Mouse (Mus musculus) right cerebral cortex, postnatal 14 days (tissue): ENCODE data around the gene Asic2.

ENCODE experiments used
- DNase-seq: peaks from one replicate; pipeline ENCODE4 v3.0.0; 2022

The Asic2 gene

DNA sequence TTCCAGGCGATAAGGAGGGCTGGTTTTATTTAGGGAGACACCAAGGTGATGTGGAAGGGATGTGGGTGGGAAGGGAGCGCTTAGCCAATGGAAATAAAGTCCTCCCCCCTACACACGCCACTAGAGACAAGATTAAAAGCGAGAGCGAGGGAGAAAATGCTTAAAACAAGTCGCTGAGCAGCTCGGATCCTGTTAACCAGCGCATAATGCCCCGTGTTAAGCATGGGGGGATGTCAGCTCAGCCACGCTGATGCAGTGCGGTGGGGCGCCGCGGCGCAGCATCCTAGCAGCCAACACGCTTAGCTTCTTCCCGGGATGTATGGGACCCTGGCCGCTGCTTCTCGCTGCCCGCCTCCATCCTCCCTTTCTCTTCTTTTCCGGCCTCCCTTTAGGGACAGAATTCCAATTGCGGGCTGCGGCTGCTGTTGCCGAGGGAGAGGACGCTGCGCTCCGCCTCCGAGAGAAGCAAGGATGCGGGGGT is at the start of gene Asic2:
Gene Asic2, minus strand, starts transcription at position 57 of the 481 bp plus-strand sequence.
- peak; percentile 59 for DNase-seq

GRCm38 (mm10) chr11:82016181-82016780 is 48.0 kb upstream of the Asic2 start:
- no peak for DNase-seq

DNA sequence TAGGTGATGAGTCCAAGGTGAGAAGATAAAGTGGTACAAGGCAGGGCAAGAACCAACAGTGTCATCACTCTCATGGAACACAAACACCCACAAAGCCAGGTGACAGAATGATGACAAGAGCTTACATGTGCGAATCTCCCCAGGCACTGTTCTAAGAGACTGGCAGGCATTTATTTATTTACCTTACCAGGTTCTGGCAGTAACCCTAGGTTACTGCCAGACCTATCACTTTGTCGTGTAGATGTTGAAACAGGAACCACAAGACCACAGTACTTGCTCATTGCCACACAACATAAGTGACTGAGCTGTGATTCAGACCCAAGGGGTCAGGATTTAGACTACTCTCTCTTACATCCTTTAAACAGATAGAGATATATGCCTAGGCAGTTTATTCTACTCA is 46.8 kb upstream of the Asic2 start:
- no peak for DNase-seq

DNA sequence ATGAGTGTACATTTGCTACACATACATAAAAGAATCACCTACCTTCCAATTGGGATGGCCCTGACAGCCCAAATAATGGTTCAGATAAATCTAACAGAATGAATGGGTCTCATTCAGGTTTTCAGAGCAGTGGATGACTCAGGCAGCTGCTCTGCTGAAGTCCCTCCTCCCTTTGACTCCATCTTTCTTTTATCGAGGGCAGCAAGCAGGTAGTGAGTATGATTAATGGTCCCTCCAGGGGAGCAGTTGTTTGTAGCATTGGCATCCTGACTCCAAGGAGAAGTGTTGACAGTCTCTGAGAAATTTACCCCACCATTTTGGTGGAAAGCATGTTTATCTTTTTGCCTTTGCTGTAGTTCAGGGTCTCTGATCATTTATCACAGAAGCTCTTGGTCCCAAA is 45.5 kb upstream of the Asic2 start:
- no peak for DNase-seq

DNA sequence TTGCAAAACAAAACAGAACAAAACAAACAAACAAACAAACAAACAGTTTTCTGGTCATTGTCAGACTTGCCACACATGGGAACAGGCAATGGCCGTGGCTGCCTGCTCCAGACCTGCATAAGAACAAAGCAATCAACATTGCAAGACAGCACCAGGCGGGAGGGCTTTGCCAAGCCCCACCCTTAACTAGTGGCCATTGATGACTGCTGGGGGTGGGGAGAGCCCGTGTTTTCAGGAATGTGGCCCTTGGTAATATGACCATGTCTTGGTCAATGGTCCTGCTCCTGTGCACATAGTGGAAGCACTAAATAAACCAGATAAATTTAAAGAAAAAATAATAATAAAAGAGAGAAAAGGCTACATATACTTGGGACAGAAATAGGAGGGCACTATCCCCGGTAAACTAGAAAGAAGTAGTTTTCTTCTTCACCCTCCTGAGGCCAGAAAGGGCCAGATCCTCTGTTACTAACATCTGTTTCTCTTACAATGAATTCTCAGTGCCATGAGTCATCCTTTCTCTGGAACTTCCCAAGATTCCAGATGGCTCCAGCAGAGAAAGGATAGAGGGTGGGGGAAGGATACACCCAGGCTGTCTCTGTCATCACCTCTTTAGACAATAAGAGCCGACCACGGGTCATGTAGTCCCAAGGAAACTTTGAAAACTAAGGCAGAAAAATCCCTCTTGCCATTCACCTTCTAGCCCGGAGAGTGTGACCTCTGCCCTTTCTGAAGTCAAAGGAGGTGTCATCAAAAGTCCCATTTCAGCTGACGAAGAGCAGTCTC is 43.3 kb upstream of the Asic2 start:
- no peak for DNase-seq

GRCm38 (mm10) chr11:82010115-82010514 is 41.9 kb upstream of the Asic2 start:
- no peak for DNase-seq

DNA sequence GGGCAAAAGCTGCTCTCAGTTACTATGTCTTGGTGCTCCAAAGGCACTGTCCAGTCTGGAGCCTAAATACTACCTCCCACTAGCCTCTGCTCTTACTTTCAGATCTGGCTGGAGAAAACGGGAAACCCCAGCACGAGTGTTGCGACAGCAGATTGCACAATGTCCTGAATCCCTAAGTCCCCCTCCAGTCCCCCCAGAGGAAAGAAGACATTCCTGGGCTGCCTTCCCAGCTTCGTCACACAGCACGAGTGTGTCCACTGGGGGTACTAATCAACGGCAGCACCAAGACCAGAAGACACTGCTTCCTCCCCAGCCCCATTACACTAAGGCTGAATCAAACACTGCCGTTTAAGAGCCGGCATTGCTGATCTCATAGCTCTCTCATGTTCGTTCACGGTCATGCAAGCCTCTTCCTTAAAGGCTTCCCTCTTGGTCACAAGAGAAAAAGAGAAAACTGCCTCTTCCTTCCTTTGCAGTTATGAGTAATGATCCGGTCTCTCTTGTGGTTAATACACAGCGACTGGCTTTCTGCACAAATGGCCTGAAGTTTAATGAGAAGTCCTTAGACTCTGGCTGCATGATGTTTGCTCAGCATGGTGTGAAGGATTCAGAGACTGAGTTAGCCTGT is 38.7 kb upstream of the Asic2 start:
- DNase-seq: no peak

DNA sequence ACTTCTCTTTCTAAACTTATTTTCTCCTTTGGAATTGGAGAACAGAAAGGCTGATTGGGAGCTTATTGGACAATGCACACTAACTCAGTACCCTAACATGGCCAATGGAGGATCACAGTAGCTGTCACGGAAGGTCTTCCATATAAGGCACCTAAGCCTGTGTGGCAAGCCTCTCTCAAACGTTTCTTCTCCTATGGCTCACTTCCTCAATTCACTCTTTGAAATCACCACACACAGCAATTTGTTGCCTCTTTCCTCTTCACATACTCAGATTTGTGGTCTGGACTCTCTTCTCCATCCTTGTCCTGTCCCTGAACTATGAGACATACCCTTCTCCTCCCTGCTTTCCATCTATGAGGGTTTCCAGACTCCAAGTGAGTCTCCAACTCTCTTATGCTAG is 36.6 kb upstream of the Asic2 start:
- DNase-seq: no peak

DNA sequence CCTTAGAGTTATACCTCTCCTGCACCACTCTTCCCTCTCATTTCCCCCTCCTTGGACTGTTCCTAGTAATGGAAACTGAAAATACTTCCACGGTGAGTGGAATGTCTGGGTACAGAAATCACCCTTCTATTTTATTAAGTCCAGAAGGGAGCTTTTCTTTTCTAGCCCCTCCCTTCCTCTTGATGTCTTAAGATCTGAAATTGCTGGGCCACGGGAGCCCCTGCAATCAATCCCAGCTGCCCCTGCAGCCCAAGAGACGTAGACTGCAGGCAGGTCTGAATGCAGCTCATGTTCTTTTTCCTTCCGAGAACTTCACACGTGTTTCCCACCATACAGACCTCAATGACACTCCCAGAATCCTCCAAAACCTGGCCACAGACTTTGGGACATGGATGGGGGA is 32.3 kb upstream of the Asic2 start:
- no peak for DNase-seq

GRCm38 (mm10) chr11:81999469-81999868 is 31.2 kb upstream of the Asic2 start:
- no peak for DNase-seq

- no peak for DNase-seq
Measured at GRCm38 (mm10) chr11:81998646-81999045, 30.4 kb upstream of the Asic2 start.

DNA sequence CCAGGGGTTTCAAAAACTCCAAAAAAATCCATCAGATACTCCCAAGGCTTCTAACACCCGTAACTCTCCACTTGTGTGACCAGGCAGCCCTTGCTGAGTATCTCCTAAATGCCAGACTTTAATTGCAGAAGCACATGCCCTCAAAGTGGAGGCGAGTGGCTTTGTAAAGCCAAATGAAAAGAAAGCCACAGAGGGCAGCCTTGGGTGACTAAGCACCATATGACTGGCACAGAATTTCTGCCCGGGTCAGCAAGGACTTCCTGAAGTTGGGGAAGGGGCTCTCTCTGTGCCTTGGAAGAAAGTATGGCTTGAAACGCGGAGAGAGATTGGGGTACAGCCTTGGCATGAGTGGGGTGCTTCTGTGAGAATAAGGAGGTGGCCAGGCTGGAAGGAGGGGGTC is 28.8 kb upstream of the Asic2 start:
- no peak for DNase-seq

DNA sequence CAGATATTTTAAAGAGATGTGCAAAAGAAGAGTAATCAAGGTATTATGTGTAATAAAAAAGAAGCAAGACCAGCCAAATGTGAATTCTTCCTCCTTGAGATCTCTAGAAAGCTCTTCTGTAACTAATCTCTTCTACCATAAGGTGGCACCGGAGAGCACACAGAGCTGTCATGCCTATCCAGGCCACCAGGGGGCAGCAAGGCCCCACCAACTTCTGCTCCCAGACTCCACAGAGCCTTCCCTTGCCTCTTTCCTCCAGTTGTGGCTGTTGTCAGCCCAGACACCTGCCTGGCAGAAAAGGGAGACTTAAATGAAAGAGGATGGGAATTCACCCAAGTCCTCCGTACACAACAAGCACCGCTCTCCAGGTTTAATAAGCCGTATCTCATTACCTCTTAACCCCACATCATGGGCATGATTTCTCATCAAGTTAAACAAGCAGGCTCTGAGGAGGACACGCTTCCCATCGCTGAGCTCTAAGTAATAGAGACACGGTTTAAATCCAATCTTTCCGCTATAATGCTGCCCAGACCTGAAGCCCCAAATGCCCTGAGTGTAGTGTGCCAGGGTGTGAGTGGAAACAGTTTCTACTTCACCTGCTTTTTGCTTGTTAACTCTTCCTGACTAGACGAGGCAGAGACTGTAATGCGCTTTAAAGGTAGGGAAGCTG is 28.1 kb upstream of the Asic2 start:
- DNase-seq: peak; percentile 56

DNA sequence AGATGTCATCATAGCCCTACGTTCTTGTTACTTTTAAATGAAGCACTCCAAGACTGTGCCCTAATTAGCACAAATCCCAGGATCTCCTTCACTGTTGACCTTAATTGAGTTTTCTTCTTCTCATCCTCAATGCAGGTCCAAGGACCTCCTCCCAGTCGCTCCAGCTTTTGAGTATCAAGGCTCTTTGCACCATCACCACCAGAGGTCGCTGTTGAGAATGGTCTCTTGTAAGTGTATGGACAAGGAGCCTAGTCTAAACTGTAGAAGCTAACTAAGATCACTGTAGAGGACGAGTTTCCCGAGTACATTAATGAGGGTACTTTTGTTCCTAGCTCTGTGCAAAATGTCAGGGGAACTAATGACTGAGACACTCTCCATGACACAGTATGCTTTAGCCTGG is 14.9 kb upstream of the Asic2 start:
- DNase-seq: peak; percentile 79

GRCm38 (mm10) chr11:81982191-81982590 is 13.9 kb upstream of the Asic2 start:
- DNase-seq: no peak

GRCm38 (mm10) chr11:81974577-81974976 is 6.3 kb upstream of the Asic2 start:
- DNase-seq: peak; percentile 50

GRCm38 (mm10) chr11:81973699-81974098 is 5.4 kb upstream of the Asic2 start:
- DNase-seq: no peak

DNA sequence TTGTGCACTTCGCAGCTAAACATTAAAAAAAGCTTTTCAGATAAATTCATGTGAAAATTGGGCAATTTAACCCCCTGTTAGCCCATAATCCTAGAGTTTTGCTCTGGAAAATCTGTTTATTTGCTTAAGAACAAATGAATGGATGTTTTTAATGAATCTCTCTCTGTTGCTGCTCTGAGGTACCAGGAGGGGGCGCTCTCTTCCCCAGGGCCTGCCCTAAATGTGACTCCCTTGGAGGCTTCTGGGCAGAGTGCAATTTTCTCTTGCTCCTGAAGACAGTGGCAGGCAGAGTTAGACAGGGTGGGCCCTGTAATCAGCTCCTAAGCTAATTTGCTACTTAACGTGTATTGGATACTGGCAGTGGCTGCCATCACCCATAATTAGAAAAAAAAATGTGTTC is 3.8 kb upstream of the Asic2 start:
- peak; percentile 30 for DNase-seq

- DNase-seq: peak; percentile 58
Measured at GRCm38 (mm10) chr11:81966626-81967289, 1.5 kb downstream of the Asic2 start.

GRCm38 (mm10) chr11:81965653-81966625 is 2.3 kb downstream of the Asic2 start:
- no peak for DNase-seq

DNA sequence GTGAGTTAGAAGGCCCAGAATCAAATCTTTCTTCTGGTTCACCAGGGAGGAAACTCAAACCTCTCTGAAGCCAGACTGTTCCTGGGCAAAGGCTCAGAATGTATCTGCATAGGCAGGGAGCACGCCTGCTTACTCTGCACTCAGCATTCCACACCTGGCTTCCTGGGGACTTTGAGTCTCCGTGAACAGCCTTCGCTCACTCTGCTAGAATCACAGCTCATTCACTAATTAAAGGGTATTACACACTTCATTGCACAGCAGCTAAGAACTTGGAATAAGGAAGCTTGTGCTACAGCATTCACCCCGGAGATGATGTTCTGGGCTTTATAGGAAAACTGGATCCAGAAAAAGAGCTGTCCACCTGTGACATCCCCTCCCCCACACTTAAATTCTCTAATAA is 3.7 kb downstream of the Asic2 start:
- DNase-seq: no peak

GRCm38 (mm10) chr11:81954398-81954797 is 13.9 kb downstream of the Asic2 start:
- no peak for DNase-seq
